Mouse (Mus musculus) adrenal gland, postnatal 36 days (tissue): ENCODE results near the gene Slc10a4. TPM values are rescaled to one million over a fixed set of nuclear protein-coding genes. Genes with fewer than 3 reads are reported as not detected.

Source experiments
- DNase-seq, 2 experiments: peaks; one replicate each; pipeline ENCODE4 v3.0.0; 2021; ENCODE audit warnings: mixed read lengths in 1 of 2
- total RNA-seq, 2 experiments: library from RNA; stranded (reverse); gene quantifications; 2 replicates each; pipeline ENCODE4 v1.2.3; 2021

Slc10a4 gene
- total RNA-seq, 2 experiments from 2014 or later: 5.7 to 8.3 TPM

DNA sequence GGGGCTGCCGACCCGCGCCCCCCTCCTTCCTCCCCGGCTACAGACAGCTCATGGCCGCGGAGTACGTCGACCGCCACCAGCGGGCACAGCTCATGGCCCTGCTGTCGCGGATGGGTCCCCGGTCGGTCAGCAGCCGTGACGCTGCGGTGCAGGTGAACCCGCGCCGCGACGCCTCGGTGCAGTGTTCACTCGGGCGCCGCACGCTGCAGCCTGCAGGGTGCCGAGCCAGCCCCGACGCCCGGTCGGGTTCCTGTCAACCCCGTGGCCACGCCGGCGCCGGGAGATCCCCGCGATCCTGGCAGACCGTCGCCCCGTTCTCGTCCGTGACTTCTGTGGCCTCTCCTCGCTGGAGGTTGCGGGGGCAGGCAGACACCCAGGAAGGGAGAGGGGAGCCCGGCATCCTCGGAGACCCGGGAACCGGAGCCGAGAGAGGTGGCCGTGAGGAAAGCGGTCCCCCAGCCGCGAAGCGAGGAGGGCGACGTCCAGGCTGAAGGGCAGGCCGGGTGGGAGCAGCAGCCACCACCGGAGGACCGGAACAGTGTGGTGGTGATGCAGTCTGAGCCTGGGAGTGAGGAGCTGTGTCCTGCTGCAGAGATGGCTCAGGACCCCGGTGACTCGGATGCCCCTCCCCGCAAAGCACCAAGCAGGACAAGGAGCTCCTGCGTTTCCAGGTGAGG, 7.1 kb downstream of the Slc10a4 start:
- peak in 1 of 2 experiments; percentile 6 for DNase-seq

DNA sequence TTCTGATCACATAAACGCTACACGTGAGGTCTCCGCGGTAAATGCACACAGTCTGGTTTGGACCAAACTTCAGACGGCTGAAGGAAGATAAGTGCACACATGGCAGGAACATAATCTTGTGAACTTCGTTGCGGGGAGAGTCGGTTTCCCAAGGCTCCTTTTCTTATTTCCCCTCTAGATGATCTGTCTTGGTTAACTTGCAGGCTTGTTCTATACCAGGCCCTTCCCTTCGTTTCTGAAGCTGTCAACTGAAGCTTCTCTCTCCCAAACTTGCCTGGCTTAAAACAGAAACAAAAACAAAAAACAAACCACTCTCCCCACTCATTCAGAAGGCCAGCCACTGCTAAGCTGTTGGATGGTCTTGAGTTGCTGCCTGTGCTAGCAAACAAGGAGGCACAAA, 8.1 kb downstream of the Slc10a4 start:
- DNase-seq: no peak

DNA sequence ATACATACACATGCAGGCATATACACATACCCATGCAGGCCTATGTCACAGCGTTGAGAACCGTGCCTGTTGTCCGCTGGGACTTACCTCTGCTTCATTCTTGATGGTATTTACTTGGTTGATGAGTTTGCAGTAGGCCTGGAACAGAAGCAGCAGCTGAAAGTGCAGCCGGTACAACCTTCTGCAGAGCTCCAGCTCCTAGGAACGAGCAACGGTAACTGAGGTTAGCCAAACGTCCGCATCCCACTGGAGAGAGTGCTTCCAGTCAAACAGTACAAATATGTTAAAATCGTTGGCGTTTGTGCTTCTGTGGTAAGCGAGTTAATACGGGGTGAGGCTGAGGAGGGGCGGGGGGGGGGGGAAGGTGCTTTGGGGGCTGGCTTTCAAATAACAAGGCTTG, 17.1 kb downstream of the Slc10a4 start:
- DNase-seq: no peak

- no peak for DNase-seq
These were observed 22.0 kb downstream of the Slc10a4 start for GRCm38 (mm10) chr5:73028646-73029045.

DNA sequence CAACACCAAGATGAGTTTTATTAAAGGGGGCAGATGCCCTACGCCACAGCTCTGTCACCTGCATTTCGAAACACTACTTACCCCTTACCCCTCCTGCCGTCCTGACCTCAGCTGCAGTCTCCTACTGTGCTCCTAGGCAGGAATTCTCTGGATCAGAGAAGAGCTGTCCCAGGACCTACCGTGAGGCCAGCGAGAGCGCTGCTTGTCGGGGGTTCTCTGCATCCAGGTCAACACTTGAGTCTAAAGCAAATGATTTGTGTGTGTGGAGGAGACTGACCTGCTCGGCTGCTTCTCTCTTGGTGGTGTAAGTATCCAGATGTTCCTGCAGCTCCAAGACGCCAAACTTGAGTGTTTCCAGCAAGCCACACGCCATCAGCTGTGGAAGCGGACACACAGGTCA, 25.8 kb downstream of the Slc10a4 start:
- no peak for DNase-seq

DNA sequence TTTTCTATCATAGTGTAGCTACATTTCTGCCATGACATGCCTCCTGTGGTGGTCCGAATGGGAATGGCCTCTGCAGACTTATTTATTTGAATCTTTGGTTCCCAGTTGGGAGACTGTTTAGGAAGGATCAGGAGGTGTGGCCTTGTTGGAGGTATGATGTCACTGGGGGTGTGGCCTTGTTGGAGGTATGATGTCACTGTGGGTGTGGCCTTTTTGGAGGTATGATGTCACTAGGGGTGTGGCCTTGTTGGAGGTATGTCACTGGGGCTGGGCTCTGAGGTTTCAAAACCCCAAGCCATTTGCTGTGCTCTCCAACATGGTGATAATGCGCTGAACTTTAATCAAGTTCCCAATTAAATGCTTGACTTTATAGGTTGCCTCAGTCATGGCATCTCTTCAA, 37.4 kb downstream of the Slc10a4 start:
- no peak for DNase-seq

- no peak for DNase-seq
These were observed 41.1 kb downstream of the Slc10a4 start for GRCm38 (mm10) chr5:73047651-73048245.

GRCm38 (mm10) chr5:73053933-73054332, 47.2 kb downstream of the Slc10a4 start:
- no peak for DNase-seq

DNA sequence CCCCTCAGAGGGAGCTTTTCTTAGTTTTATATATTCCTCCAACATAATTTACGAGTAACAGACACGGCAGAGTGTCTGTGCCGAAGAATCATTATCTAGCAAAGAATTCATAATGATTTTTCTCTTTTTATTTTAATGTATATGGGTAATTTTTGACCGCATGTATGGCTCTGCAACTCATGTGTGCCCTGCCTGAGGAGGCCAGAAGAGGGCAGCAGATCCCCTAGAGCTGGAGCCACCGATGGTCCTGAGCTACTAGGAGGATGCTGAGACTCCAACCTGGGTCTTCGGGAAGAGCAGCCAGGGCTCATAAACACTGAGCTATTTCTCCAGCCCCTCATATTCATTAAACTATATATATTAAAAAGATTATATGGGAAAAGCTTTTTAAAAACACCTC, 49.8 kb downstream of the Slc10a4 start:
- DNase-seq: no peak

DNA sequence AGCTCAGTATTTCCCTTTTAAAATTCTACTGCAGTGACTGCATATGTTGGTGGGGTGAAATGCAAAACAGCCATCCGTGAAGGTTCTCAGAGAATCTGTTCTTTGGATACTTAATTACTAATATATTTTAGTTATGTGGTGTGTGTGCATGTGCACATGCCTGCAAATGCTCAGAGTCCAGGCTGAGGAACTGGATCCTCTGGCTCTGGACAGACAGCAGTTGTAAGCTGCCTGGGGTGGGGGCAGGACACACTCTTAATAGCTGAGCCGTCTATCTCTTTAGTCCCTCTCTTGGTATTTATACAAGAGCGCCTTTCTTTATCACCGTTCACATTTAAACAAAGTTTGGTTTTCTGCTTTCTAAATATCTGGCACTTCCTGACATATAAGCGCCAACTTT, 50.3 kb downstream of the Slc10a4 start:
- DNase-seq: no peak

- no peak for DNase-seq
These were observed 54.9 kb downstream of the Slc10a4 start for GRCm38 (mm10) chr5:73061506-73062155.

Other genes starting within 250 kb of the Slc10a4 start
- gene Tec, start 138.4 kb upstream of the Slc10a4 start, total RNA-seq: 1 to 10 TPM; 2.2 to 3.2 TPM
- 10 to 100 TPM; 59.1 to 63.4 TPM for gene Slain2, start 92.6 kb upstream of the Slc10a4 start, total RNA-seq
- not detected for gene Gm10135, start 32.2 kb upstream of the Slc10a4 start, total RNA-seq
- gene Fryl, start 249.7 kb downstream of the Slc10a4 start, total RNA-seq: 10 to 100 TPM; 44.1 to 45.3 TPM